27 mouse cellular contexts compared by ENCODE assay signal in the genomic region with DNA sequence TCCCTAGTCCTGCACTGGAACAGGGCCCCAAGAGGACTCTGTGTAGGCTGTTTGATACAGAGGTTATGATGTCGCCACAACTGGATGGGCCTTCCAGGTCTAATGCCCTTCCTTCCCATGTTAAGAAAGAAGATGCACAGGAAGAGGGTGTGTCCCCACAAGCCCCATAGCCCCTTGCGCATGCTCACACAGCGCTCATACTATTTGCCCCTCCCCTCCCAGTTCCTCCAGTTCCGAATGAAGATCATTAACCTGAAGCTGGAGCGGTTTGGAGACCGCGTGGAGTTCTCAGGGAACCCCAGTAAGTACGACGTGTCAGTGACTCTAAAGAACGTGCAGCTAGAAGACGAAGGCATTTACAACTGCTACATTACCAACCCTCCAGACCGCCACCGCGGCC. TPM values are rescaled to one million over a fixed set of nuclear protein-coding genes. Genes with fewer than 3 reads are reported as not detected.
DNase-seq lines count a peak whose midpoint lies in the region; TF ChIP-seq lines count a peak whose summit lies in the region.
"Had no signal": no experiment of that assay in that cellular context is flagged by ENCODE, and none has a peak within 500 bp of the region (broad histone marks: within the 10 kb centered on the region; RNA-seq: fewer than 3 reads in every experiment).

No protein-coding gene starts in this region.

- TF ChIP-seq CTCF in E14TG2a.4 (conservative IDR thresholded peaks at IDR 0.05; ENCODE audit: low read length): no peak

- no peaks in the 10 kb centered on the region for H3K36me3 ChIP-seq in E14TG2a.4 (ENCODE audit: insufficient read depth, low read length)
- H3K36me3 ChIP-seq: forebrain, embryonic 15.5 days; G1E; heart, embryonic 12.5 days; heart, embryonic 15.5 days had no signal

- peak overlapping the region; percentile 58; the same call in 1 of the 2 replicates for H3K4me3 ChIP-seq in E14TG2a.4 (replicated peaks; ENCODE audit: low read length)
- H3K4me3 ChIP-seq: embryonic facial prominence, embryonic 10.5 days; embryonic facial prominence, embryonic 13.5 days; erythroblast, embryonic 14.5 days; forebrain, embryonic 12.5 days; forebrain, embryonic 15.5 days; heart, embryonic 12.5 days; heart, embryonic 15.5 days had no signal

- peaks cover 76% of the 10 kb centered on the region for H3K4me1 ChIP-seq in E14TG2a.4 (replicated peaks; ENCODE audit: low read depth, low read length)

- no peaks in the 10 kb centered on the region for H3K9me3 ChIP-seq in E14TG2a.4 (ENCODE audit: low read length)
- H3K9me3 ChIP-seq: embryonic facial prominence, embryonic 10.5 days; embryonic facial prominence, embryonic 13.5 days; forebrain, embryonic 12.5 days; forebrain, embryonic 15.5 days; G1E; heart, embryonic 12.5 days; heart, embryonic 15.5 days had no signal

- DNase-seq in ES-CJ7 (ENCODE audit: low read depth, low spot score): peak; percentile 64
- DNase-seq in R1 (ENCODE audit: low read depth, low spot score): peak; percentile 86
- no peak for DNase-seq in kidney, postnatal 10 days
- no peak for DNase-seq in adrenal gland, postnatal 4 days (ENCODE audit: low spot score in 2 of 2)
- no peak for DNase-seq in lung, postnatal 4 days
- DNase-seq: adrenal gland, postnatal 10 days; adrenal gland, postnatal 36 days; cerebellum, adult 11-12 months; cerebellum, adult 8-10 months; cerebellum, postnatal 10 days; cerebellum, postnatal 36 days; embryo, embryonic 11 days; gastrocnemius, postnatal 25 days; heart, adult 18-20 months; heart, postnatal 10 days; heart, postnatal 4 days had no signal

- H3K27me3 ChIP-seq in E14TG2a.4 (ENCODE audit: insufficient read depth, low read length): peaks cover 40% of the 10 kb centered on the region
- H3K27me3 ChIP-seq: embryonic facial prominence, embryonic 13.5 days; forebrain, embryonic 15.5 days had no signal

RNA-seq across cellular contexts. Expression of a gene that starts 7.6 kb away (rescaled TPM):
- total RNA-seq in adrenal gland, postnatal 4 days (2021): 1 to 10 TPM; 6.6 to 7.9 TPM
- total RNA-seq: CH12.LX had no signal

RNA-seq across cellular contexts. Expression of a gene that starts 13.0 kb away (rescaled TPM):
- 1 to 10 TPM; 2.6 to 3.0 TPM for total RNA-seq in adrenal gland, postnatal 4 days (2021)

RNA-seq across cellular contexts. Expression of a gene that starts 46.2 kb away (rescaled TPM):
- total RNA-seq in adrenal gland, postnatal 4 days (2021): 1 to 10 TPM; 1.2 to 1.6 TPM
- total RNA-seq: G1E; hindbrain, postnatal 0 days had no signal

RNA-seq across cellular contexts. Expression of a gene that starts 56.6 kb away (rescaled TPM):
- total RNA-seq in adrenal gland, postnatal 4 days (2021): under 1 TPM in 1 of 2 experiments, not detected in 1; 0.17 TPM
- total RNA-seq: adrenal gland, postnatal 10 days; CH12.LX; heart, postnatal 10 days; heart, postnatal 4 days; hindbrain, postnatal 0 days had no signal

Comparison
In these comparisons a context has a peak if more than half of its experiments do, and no peak if none do; other contexts are left out.
1. DNase-seq: peak in ES-CJ7 (single experiment) and R1 (single experiment); none in kidney, postnatal 10 days (single experiment), adrenal gland, postnatal 4 days (0 of 2) and lung, postnatal 4 days (0 of 2).